Mouse (Mus musculus): ENCODE measurements around the gene Gm10840.

DNA sequence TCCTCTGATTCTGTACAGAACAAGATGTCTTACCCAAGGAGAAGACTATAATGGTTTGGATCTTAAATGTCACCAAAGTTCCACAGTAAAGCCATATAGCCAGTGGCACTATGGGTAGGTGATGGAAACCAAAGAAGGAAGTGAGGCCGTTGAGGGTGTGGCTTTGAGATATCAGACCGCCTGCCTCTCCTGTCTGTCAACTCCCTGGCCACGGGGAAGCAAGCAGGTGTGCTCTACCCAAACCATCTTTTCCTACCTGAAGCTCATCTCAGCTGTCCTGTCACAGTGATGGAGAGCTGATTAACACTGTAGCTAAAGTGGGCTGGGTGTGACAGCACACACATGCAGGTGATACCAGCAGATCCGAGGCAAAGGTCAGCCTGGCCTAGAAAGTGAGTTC lies 37.6 kb downstream of the Gm10840 start:
- TF ChIP-seq CTCF (IDR thresholded peaks at IDR 0.05; ENCODE audit: control insufficient read depth, insufficient read depth, low read length) (no peak), POLR2A (IDR thresholded peaks at IDR 0.05; ENCODE audit: borderline replicate concordance, control insufficient read depth, low read depth, low read length) (no peak)
